Mouse (Mus musculus) E14TG2a.4 (cell line): Measurements from ENCODE around the gene Taf9b.

ENCODE experiments used
- H3K27me3 ChIP-seq: 2 replicates; pipeline ENCODE4 v1.6.1; 2014; ENCODE audit warnings: low read length, control low read depth; ENCODE audit not compliant: insufficient read depth
- H3K36me3 ChIP-seq: 2 replicates; pipeline ENCODE4 v1.6.1; 2014; ENCODE audit warnings: low read length, control low read depth; ENCODE audit not compliant: insufficient read depth
- H3K4me1 ChIP-seq: replicated peaks from 2 replicates; pipeline ENCODE4 v1.6.1; 2014; ENCODE audit warnings: low read depth, low read length, control low read depth
- H3K4me3 ChIP-seq: replicated peaks from 2 replicates; pipeline ENCODE4 v1.5.1; 2014; ENCODE audit warnings: mild to moderate bottlenecking, low read length
- H3K9me3 ChIP-seq: 2 replicates; pipeline ENCODE4 v1.6.1; 2014; ENCODE audit warnings: low read length, control low read depth
- CTCF ChIP-seq: conservative IDR thresholded peaks from 2 replicates; pipeline ENCODE4 v1.5.1; 2014; ENCODE audit warnings: low read length
- NANOG ChIP-seq: IDR thresholded peaks from 2 replicates; pipeline ENCODE4 v1.6.1; 2014; ENCODE audit warnings: borderline replicate concordance, low read length, mixed read lengths
- POU5F1 ChIP-seq: IDR thresholded peaks from 2 replicates; pipeline ENCODE4 v1.6.1; 2014; ENCODE audit warnings: low read length, borderline replicate concordance

Gene Taf9b

DNA sequence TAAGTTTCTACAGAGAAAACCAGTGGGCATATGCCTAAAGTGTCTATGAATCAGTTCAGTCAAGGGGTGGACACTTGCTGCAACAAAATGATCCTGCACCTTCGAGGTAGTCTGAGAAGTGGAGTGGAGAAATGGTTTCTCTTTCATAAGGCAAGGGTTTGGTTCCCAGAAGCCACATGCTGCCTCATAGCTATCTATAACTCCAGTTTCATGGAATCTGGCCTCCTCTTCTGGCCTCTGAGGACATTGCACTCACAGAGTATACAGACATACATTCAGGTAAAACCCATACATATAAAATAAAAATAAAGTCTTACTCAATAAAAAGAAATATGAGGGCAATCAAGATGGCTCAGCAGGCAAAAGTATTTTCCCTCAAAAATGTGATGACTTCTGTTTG lies 55.9 kb downstream of the Taf9b start:
- Histone ChIP-seq H3K4me1 (no peaks in the 10 kb centered on the region), H3K9me3 (no peaks in the 10 kb centered on the region), H3K36me3 (no peaks in the 10 kb centered on the region), H3K4me3 (no peak overlapping the region), H3K27me3 (no peaks in the 10 kb centered on the region)
- peak; percentile 20 for TF ChIP-seq CTCF
- no peak for TF ChIP-seq NANOG
- TF ChIP-seq POU5F1: no peak

DNA sequence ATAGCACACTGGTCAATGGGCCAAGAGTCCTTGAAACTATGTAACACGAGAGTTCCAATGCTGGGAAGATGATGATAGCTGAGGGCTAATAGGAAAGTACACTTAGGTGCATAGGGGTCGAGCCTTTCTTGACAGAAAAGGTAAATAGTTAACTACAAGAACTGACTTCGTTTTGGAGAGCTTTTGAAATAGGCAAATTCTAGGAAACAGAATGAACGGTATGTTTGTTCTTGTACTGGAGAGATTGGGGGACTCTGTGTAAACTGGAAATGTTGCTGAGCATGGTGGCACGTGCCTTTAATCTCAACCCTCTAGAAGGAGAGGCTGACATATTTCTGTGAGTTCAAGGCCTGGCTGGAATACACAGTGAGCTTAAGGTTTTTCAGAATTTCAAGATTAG lies 56.4 kb downstream of the Taf9b start:
- Histone ChIP-seq H3K4me3 (no peak overlapping the region), H3K36me3 (no peaks in the 10 kb centered on the region), H3K9me3 (no peaks in the 10 kb centered on the region), H3K4me1 (no peaks in the 10 kb centered on the region), H3K27me3 (no peaks in the 10 kb centered on the region)
- TF ChIP-seq NANOG (no peak), CTCF (no peak), POU5F1 (no peak)

DNA sequence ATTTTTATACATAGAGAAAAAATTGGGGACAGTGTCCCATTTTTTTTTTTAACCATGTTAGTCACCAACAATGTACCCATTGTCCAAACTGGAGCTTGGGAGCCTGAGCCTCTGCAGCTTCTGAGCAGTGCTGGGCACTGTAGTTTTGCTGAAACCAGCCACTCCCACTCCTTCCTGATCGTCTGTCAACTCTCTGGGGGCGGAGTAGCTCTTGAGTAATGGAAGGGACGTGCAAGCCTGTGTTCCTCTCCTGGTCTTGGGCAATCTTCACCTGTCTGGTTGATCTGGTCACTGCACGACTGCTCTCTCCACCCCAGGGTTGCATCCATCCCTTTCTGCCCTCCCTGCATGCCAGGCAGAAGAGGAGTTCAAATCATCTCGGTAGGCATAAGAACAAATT lies 57.0 kb downstream of the Taf9b start:
- H3K4me3 ChIP-seq: no peak overlapping the region
- no peaks in the 10 kb centered on the region for H3K4me1 ChIP-seq
- no peaks in the 10 kb centered on the region for H3K27me3 ChIP-seq
- TF ChIP-seq POU5F1 (no peak), CTCF (no peak), NANOG (no peak)
- no peaks in the 10 kb centered on the region for H3K36me3 ChIP-seq
- no peaks in the 10 kb centered on the region for H3K9me3 ChIP-seq
